Mouse (Mus musculus) megakaryocyte, adult 5-6 weeks (primary cell): ENCODE results near the gene Atxn2. TPM values are rescaled to one million over a fixed set of nuclear protein-coding genes. Genes with fewer than 3 reads are reported as not detected.

Experiments used
- ATAC-seq: 2 replicates; pipeline ENCODE4 v1.8.0; 2016; ENCODE audit warnings: mild to moderate bottlenecking, inconsistent platforms; ENCODE audit not compliant: poor library complexity, severe bottlenecking
- total RNA-seq, 2 experiments: library from RNA; stranded (forward) in 1 of 2; stranded (reverse) in 1 of 2; fragments of 153-499, 151-499 nt in 1 of 2; fragments of 221-1000, 200-1000 nt in 1 of 2; gene quantifications; 2 replicates each; pipeline versions ENCODE4 v1.2.3 to v1.2.4; 2015 to 2017

The Atxn2 gene
- total RNA-seq, 2 experiments from 2014 or later: 33.2 to 46.3 TPM

- ATAC-seq: no peak
These were observed 50.3 kb downstream of the Atxn2 start for GRCm38 (mm10) chr5:121761459-121761858.

DNA sequence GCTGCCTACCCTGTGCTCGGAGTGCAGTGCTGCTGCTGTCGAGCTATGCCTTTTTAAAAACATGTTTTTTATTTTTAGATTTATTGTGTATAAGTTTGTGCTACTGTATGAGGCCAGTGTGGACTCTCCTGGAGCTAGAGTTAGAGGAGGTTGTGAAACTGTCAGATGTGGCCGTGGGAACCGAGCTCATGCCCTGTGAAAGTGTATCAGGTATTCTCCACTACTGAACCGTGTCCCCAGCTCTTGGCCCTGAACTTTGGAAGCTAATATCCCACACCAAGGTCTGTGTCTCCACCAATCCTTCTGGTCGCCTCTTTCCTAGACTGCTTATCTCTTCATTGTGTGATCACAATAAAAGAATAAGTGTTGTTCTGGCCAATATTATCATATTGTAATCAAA, 51.8 kb downstream of the Atxn2 start:
- ATAC-seq: no peak

- ATAC-seq: no peak
These were observed 53.9 kb downstream of the Atxn2 start for GRCm38 (mm10) chr5:121765020-121765419.

DNA sequence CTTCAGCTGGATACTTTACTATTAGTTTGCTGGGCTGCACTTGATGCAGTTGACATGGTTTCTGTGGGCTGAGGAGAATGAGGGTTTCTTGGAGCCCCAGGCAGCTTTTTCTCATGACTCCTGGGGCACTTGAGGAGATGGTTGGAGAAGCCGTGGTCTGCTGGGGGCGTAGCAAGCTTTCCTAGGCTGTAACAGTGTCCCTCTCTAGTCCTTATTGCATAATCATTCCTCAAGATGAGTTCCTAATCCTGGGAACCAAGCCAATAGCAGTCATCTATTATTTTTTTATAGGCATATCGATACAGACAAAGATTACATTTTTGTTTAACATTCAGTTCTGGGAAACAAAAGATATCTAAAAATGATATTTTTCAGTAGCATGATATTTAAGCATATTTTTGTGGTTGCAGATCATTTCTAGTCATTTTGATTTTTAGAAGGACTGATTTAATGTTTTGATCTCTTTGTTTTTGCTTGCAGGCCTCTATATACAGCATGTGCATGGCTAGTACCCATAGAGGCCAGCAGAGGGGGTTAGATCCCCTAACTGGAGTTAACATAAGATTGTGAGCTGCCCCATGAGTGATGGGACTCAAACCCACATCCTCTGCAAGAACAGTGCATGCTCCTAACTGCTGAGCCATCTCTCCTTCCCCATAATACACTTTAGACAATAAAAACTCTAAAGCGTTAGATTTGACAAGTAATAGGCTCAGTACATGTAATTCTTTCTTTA, 55.1 kb downstream of the Atxn2 start:
- no peak for ATAC-seq

- no peak for ATAC-seq
These were observed 56.4 kb downstream of the Atxn2 start for GRCm38 (mm10) chr5:121767564-121767963.

DNA sequence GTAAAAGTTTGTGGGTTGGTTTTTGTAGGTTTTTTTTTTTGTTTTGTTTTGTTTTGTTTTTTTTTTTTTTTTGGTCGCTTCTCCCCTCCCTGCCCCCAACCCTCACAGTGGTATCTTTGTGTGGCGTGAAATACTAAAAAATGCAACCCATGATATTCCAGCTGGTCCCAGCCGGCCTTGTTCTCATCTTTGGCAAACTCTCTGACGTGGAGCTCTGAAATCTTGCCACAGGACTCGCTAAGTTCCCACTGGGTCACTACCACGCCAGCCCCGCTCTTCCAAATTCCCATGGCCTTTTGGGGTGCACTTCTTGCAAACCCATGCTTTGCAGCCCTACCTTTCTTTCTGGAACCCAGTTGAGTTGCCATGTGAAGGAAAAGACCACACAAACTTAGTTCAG, 58.7 kb downstream of the Atxn2 start:
- ATAC-seq: no peak

DNA sequence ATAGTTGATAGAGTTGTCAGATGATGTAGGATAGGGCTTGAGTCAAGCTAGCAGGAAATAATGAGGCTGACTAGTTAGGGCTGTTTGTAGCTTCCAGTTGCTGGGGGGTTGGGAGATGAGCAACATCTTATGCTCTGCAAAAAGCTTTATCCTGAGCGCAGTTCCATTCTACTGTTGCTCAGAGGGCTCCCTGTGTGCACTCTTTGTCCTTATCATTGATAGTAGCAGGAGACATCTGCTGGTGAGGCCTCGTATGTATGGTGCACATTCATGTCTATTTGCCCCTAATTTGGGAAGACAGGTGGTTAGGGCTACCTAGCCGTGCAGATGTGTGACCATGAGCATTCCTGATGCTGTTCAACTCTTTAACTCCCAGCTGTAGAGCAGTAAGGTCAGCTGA, 60.5 kb downstream of the Atxn2 start:
- no peak for ATAC-seq

DNA sequence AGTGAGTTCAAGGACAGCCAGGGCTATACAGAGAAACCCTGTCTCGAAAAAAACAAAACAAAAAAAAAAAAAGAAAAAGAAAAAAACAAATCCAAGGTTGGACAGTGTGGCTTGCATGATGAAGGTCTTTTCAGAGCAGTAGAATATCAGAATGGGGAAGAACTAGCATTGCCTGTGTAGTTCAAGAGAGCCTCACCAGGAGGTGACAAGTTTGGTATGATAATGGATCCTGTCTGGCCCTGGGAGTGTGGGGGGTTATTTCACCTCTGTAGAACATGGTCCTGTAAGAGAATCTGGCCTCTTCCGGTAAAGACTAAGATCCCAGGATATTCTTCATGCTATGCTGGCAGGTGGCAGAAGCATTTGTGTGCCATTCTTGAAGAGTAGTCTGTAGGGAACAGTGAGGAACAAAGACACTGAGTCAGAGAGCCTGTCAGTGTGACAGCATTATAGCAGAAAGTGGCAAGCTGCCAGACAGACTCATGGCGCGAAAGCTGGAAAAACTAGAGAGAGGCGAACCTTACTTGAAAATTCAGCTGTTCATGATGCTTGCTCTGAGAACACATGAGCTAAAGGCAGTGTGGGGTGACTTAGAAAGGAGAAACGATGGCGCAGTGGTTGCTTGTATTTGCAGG, 67.5 kb downstream of the Atxn2 start:
- ATAC-seq: no peak

DNA sequence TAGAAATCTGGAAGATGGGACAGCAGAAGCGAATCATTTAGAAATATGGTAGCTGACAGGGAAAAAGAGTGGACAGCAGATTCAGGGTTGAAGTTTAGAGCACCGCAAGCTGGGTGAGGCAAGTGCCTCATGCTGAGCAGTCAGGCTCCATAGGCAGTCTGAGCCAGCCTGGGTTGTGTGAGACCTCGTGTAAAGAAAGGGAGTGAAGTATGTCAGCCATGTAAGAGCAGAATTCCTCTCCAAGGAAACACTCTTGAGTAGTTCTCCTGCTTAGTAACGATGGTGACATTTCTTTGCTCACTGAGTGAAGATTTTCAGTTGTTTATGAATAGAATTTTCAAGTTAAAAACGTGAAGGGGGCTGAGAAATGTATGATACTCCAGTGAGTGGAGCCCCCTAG, 69.0 kb downstream of the Atxn2 start:
- ATAC-seq: no peak

DNA sequence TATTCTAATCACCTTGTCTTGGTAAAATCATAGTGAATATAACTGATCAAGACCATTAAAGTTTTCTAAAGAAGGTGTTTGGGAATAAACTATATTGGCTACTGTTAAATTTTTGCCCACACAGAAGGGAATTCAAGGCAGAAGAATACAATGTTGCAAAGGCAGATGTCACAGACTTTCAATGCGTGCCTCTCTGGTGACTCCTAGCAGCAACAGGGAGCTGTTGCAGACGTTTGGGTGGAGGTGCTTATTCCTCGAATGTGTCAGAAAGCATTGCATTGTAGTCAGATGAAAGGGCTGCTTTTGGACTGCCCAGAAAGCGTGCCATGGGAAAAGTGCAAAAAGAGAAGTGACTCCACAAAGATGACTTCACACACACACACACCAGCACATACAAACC, 71.3 kb downstream of the Atxn2 start:
- ATAC-seq: no peak

DNA sequence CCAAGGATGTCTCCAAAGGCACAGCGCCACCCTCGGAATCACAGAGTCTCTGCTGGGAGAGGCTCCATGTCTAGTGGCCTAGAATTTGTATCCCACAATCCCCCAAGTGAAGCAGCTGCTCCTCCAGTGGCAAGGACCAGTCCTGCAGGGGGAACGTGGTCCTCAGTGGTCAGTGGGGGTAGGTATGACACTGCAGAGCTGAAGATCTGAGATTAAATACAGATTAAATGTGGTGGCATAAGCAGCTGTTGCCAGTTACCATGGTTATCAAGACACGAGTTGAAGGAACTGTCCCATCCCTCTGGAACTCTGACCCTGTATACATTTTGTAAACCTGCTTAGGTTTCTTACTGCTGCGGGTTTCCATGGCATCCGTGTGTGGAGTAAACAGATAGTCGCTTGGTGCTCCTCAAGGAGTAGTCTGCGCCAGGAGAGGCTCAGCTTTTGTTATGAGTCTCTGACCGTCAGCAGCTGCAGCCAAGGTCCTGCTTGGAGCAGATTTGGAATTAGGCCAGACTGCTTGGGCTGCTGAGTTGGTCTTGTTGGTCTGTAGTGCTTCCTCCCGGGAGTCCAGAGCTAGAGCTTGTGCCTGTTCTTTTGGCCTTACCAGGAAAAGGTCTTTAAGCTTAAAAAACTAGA, 72.8 kb downstream of the Atxn2 start:
- ATAC-seq: no peak

GRCm38 (mm10) chr5:121791026-121791425, 79.9 kb downstream of the Atxn2 start:
- ATAC-seq: no peak

DNA sequence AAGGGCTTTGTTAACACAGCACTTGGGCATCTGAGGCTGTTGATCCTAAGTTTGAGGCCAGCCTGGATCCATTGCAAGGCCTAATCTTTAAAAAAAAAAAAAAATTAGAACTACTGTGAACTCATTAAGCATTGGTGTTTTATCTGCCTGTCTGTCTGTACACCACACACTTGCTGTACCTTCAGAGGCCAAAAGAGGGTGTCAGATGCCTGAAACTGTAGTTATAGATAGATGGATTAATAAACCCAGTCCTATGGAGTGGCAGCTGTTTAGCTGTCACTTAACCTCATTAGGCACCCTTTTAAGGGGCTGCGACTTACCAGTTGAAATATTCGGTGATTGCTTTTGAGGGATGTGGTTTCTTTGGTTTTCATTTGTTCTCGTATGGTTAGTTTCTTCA, 84.7 kb downstream of the Atxn2 start:
- ATAC-seq: no peak

DNA sequence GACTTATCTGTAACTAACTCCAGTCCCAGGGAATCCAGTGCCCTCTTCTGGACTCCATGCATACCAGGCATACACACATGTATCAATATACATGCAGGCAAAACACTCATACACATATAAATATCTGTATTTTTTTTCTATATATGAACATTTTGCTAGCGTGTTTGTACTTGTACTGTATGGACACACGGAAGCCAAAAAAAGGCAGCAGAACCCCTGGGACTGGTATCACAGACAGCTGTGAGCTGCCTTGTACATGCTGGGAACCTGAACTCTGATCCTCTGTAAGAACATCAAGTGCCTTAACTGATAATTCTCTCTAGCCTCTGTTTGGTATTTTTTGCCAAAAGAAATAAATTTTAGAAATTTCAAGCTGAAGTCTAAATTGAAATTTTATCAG, 87.3 kb downstream of the Atxn2 start:
- no peak for ATAC-seq

- ATAC-seq: no peak
These were observed 96.0 kb downstream of the Atxn2 start for GRCm38 (mm10) chr5:121807186-121807585.

DNA sequence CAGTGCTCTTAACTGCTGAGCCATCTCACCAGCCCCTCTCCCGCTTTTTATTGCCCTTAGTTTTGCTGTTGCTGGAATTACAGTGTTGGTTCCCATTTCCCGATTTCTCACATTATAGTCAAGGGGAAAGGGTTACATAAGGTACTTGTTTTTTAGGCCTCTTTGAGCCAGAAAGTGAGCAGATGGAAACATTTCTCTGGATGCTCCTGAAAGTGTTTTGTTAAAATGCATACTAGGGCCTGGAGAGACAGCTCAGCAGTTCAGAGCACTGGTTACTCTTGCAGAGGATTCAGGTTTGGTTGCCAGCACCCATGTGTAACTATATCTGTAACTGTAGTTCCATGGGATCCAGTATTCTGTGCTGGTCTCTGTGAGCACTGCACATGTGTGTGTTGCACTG, 97.1 kb downstream of the Atxn2 start:
- ATAC-seq: no peak

DNA sequence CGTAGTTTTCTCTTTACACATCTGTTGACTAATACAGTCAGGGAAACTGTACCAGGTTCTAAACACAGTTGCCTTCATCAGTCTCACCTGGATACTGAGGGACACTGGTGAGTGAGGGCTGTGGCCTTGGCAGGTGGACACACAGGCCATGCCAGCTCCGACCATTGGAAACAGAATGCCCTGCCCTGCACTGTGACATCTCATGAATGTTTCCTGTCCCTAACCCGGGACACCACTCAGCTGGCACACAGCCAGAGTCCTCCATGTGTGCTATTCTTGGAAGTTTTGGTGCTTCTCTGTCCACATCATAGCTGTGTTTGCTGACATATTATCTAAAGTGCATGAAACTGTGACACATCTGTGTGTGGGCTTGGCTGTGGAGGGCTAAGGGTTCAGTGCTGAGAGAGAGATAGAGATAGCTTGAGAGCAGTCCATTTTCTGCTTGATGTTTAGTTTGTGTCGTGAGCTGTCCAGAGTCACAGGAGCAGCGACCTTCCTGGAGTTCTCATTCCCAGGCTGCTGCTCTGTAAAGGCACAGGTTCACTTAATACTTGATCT, 98.6 kb downstream of the Atxn2 start:
- no peak for ATAC-seq

DNA sequence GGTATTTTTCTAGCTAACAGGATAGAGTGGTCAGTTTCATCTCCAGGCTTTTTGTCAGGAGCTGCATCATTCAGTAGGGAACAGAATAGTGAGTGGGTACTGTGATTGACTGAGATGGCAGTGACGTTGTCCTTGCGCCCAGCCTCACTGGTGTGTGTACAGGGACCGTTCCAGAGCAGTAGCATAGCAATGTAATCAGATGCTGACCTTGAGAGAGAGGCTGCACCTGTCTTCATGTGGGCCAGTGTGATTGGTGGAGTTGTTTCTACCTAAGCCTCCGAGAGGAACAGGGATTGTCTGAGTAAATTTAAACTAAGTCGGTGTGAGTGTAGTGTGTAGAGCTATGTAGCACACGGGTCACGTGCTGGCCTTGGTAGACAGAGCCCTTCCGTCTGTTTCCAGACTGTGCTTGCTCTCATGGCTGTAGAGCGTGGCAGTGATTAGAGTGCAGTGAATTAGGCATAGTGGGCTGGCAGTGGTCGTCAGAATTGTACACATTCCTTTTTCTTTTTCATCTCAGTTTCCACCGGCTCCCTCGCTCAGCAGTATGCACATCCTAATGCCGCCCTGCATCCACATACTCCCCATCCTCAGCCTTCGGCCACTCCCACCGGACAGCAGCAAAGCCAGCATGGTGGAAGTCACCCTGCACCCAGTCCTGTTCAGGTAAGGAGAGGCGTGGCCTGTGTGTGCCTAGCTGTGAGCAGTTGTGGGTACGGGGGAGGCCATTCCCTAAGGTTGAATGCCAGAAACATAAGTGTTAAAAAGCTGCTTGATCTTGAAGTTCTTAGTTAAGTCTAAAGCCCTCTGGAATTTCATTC, 99.4 kb downstream of the Atxn2 start:
- no peak for ATAC-seq

DNA sequence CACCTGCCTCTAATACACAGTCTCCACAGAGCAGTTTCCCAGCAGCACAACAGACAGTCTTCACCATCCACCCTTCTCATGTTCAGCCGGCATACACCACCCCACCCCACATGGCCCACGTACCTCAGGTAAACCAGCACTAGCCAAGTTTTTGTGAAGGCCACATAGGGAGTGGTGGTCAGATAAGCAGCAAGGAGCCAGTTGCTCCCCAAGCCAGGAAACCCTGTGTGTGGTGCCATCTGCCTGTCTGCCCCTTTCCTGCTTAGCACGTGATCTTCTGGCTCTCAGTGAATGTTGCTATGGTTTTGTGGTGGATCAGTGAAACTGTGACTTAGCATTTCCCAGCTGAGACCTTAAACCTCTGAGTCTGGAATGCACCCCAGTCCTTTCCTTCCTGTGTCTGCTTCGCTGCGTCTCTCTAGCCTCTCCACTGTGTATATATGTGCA, 100.4 kb downstream of the Atxn2 start:
- ATAC-seq: peak; percentile 28

DNA sequence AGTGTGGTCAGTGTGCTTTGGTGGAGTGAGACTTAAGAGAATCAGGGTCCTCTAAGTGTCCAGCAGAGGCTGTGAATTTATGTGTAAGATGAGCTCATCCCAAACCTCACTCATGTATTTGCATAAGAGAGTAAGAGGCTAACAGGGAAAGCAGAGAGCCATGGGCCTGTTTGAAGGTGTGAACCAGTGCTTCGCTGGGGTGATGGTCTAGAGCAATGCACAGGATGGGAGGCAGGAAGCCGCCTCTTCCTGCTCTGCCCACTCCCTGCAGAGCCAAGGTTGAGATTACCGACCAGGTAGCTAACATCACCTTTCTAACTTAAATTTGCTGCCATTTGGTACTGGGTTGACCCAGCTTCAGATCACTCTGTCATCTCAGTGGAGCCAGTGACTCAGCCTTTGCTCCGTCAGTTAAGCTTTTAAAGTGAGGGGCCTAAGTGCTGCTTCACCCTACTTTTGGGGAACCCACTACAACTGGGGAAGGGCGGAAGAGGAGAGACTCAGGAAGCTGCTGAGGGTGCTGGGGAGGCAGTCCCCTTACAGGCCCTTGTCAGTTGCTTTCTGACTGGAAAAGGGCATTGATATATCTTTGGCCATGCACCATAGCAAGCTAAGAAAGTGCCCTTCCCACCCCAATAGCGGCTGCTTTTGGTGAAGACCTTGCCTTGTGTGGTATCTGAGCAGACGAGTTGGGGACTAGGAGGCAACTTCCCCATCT, 101.5 kb downstream of the Atxn2 start:
- no peak for ATAC-seq
